Mouse (Mus musculus) cerebellum, adult 11 months (tissue): ENCODE data around the gene BC034090.
"Not testable (repeated sequence)": the region's sequence is repeated elsewhere in the genome, so short reads cannot be mapped to it uniquely, and the experiment has no call there.

ENCODE experiments used
- DNase-seq: peaks from one replicate; pipeline ENCODE4 v3.0.0; 2022

BC034090 gene

DNA sequence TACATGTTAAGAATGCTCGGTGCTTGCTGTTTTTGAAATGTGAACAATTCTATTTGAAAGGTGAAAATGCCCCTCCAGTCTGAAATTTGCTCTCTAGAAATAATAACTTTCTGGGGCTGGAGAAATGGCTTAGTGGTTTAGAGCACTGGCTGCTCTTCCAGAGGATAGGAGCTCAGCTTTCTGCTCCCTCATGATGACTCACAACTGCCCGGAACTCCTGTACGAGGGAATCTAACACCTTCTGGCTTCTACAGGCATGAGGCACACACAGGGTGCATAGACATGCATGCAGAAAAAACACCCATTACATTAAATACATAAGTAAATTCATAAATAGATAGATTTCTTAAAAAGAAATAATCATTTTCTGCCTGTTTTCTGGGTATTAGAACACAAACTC, 60.1 kb downstream of the BC034090 start:
- DNase-seq = no peak

DNA sequence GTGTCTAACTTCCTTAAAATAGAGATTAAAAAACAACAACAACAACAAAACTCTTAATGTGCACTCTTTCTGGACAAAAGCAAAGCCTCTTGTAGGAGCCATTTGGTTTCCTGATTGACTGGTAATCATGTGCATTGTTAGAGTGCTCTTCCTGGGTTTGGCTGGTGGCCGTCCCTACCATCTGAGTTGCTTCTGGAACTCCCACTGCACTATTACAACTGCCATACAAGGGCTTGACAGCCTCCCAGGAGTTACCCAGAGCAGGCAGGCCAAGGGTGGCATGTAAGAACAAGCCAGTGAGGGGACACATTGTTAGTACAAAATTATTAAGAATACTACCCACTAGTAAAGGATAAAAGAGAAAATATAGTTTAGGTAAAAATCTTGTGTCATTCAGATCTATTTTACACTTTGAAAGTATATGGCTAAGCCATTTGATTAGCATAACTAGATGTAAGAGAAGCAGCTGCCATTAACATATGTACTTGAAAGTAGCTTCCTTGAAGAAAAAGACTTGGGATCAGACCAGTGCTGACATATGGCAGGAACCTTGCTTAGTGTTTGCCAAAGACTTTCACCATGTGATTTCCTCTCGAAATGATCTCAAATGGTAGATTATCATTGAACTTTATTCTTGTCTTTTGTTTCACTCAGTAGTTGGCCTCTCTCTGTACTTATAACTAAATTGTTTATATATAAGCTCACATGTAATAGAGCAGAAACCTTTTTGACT, 65.9 kb downstream of the BC034090 start:
- no peak for DNase-seq

DNA sequence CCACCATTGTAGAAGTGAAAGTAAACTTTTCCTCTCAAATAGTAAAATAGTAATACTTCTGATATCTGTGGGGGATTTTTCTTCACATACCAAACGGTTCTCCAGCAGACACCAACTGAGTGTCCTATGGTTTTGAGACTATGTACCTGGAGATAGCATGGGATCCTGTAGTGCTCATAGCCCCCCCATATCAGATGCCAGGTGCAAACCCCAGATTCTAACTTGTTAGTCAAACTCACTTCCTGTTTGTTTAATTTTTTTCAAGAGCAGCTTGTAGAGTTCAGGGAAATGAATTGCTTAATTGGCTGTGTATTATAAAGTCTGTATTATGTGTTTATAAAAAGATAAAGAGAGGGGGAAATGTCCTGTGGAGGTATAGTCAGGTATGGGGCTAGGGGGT, 69.8 kb downstream of the BC034090 start:
- no peak for DNase-seq

DNA sequence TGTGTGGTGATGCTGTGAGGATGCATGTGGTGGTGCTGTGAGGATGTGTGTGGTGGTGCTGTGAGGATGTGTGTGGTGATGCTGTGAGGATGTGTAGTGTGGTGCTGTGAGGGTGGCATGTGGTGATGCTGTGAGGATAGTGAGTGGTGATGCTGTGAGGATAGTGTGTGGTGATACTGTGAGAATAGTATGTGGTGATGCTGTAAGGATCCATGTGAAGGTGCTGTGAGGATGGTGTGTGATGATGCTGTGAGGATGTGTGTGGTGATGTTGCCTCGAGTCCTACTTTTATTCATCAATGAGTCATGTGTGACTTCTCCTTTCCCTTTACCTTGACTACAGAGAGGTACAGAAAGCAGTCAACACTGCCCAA, 70.6 kb downstream of the BC034090 start:
- not testable (repeated sequence) for DNase-seq

DNA sequence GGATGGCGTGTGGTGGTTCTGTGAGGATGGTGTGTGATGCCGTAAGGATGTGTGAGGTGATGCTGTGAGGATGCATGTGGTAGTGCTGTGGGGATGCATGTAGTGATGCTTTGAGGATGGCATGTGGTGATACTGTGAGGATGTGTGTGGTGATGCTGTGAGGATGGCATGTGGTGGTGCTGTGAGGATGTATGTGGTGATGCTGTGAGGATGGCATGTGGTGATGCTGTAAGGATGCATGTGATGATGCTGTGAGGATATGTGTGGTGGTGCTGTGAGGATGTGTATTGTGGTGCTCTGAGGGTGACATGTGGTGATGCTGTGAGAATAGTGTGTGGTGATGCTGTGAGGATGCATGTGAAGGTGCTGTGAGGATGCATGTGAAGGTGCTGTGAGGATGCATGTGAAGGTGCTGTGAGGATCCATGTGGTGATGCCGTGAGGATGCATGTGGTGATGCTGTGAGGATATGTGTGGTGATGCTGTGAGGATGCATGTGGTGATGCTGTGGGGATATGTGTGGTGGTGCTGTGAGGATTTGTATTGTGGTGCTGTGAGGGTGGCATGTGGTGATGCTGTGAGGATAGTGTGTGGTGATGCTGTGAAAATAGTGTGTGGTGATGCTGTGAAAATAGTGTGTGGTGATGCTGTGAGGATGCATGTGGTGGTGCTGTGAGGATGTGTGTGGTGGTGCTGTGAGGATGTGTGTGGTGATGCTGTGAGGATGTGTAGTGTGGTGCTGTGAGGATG, 71.2 kb downstream of the BC034090 start:
- no peak for DNase-seq

DNA sequence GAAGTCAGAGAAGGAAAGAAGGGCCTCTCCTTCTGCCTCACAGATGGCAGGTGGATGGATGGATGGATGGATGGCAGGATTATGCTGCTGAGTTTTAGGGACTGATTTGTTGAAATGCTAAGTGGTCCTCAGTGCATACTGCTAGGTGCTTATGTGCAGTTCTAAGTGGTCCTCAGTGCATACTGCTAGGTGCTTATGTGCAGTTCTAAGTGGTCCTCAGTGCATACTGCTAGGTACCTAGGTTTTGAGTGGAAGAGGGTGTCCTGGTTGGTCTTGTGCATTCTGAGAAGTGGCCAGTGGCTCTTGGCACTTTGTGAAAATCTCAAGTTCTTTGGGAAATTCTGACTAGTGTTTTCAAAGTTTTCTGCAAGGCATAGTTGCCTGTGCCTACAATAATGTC, 74.3 kb downstream of the BC034090 start:
- no peak for DNase-seq

DNA sequence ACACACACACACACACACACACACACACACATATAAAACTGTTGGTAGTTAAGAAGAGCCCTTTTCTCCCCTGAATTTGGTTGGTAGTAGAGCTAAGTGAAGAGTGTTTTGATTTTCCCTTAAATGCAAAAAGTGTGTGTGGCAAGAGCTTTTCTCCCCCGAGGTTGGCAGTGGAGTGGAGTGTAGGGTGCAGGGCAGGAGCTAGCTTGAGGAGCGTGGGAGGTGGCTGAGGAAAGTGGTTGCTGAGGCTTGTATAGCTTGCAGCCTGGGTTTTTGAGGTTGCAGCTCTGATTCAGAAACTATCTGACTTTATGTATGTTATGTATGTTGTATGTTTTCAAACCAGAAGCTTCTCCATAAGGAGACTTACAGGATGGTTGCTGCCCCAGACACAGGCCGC, 76.8 kb downstream of the BC034090 start:
- DNase-seq = no peak
